Mouse (Mus musculus): ENCODE results near the gene Ing3.

Ing3 gene

DNA sequence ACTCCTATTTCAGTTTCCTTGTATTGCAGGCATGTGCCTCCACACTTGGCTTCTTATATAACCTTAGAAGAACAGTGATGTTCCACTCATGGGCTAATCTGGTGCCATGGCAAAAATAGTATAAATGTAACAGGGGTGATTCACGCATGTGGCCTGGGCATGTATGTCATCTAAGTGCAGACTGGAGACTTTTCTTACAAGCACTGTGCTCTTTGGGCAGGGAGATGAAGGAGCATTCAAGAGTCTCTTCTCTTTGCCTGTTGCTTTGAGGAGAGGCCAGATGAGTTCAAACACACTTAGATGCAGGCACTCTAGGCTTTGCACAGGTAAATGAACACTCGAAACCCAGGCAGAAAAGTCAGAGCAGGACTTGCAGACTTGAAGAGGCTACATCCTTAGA, 74.8 kb downstream of the Ing3 start:
- DNase-seq (ENCODE audit: low spot score) = no peak
